Mouse (Mus musculus) liver, embryonic 12.5 days (tissue): ENCODE data around the gene Kcnj9. TPM values are rescaled to one million over a fixed set of nuclear protein-coding genes. Genes with fewer than 3 reads are reported as not detected.

Experiments used
- ATAC-seq: fragments of 200-750 bp; cut with Nextera tagmentation; 2 replicates; pipeline ENCODE4 v1.8.0; 2017; ENCODE audit warnings: moderate number of reproducible peaks, mild to moderate bottlenecking, moderate library complexity
- H3K27ac ChIP-seq: fragments of 300-500 bp; sonication (generic); 2 replicates; pipeline ENCODE4 v1.5.1; 2016; ENCODE audit warnings: mild to moderate bottlenecking
- H3K27me3 ChIP-seq: fragments of 300-500 bp; sonication (generic); replicated peaks from 2 replicates; pipeline ENCODE4 v1.6.1; 2016; ENCODE audit warnings: mild to moderate bottlenecking, moderate library complexity
- H3K36me3 ChIP-seq: fragments of 300-500 bp; sonication (generic); 2 replicates; pipeline ENCODE4 v1.6.1; 2016; ENCODE audit warnings: mild to moderate bottlenecking, moderate library complexity
- H3K4me1 ChIP-seq: fragments of 300-500 bp; sonication (generic); 2 replicates; pipeline ENCODE4 v1.6.1; 2016
- H3K4me2 ChIP-seq: fragments of 300-500 bp; sonication (generic); 2 replicates; pipeline ENCODE4 v1.6.1; 2016; ENCODE audit warnings: mild to moderate bottlenecking, moderate library complexity
- H3K4me3 ChIP-seq: fragments of 300-500 bp; sonication (generic); 2 replicates; pipeline ENCODE4 v1.5.1; 2016; ENCODE audit warnings: mild to moderate bottlenecking, moderate library complexity
- H3K9ac ChIP-seq: fragments of 300-500 bp; sonication (generic); 2 replicates; pipeline ENCODE4 v1.6.1; 2016; ENCODE audit warnings: mild to moderate bottlenecking, moderate library complexity
- H3K9me3 ChIP-seq: fragments of 300-500 bp; sonication (generic); replicated peaks from 2 replicates; pipeline ENCODE4 v1.6.1; 2016; ENCODE audit warnings: mild to moderate bottlenecking, moderate library complexity
- WGBS: fragments of 180-500 bp; shearing (Covaris S2); methylation state at CpG from one replicate; pipeline ENCODE4 v1.1.7; 2016; ENCODE audit not compliant: insufficient replicate concordance; 5-methylcytosine and 5-hydroxymethylcytosine counted together
- polyA plus RNA-seq: library from polyadenylated mRNA; unstranded; fragments of >200 nt; fragmentation: Nextera tagmentation; extraction: Ambion mirVana; gene quantifications from 2 replicates; pipeline ENCODE4 v1.2.1, GENCODE M21; 2016

Gene Kcnj9
- polyA plus RNA-seq, 1 experiment from 2014 or later: not detected

DNA sequence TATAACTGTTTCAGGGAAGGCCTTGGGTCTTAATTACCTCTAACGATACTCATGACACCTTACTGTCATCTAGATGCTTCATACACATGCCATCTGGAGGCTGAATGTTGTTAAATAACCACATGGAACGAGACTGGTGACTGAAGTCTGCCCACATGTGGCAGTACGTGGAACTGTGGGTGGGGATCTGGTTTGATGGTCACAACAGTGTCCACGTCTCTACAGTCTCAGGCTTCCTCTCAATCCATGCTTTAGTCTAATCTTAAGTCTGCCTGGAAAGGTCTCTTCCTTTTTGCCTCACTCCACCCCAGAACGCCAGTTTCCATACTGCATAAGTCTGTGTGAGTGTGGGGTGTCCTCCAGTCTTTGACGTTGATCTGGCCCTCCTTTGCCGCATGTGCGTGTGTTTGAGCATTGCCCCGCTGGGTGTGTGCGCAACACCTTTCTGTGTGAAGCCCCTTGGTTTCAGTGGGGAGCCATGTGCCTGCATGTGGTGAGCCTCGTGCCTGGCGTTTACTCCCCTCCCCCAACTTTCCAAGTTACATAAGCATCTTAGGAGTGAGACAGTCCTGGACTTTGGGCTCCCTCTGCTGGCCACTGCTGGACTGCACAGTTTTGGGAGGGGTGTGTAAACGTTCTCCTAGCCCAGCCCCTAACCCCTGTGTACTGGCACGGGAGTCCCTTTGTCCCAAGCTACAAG is 19.3 kb downstream of the Kcnj9 start:
- H3K36me3 ChIP-seq: no peaks in the 10 kb centered on the region
- H3K9me3 ChIP-seq: no peaks in the 10 kb centered on the region
- 0 out of 2 replicates have a peak, but pooled peaks cover 16% of the 10 kb centered on the region for H3K27me3 ChIP-seq
- WGBS: 1% methylated on average over 14 of the region's 14 CpGs
- H3K27ac ChIP-seq: peak overlapping the region; percentile 88; the same call in 1 of the 2 replicates
- peak overlapping the region; percentile 41 for H3K4me3 ChIP-seq
- H3K4me2 ChIP-seq: peak overlapping the region; percentile 75
- ATAC-seq: peak; percentile 58
- peaks cover 71% of the 10 kb centered on the region for H3K4me1 ChIP-seq
- H3K9ac ChIP-seq: peak overlapping the region; percentile 65

- Histone ChIP-seq H3K36me3 (no peaks in the 10 kb centered on the region), H3K27ac (peak overlapping the region; percentile 40; the same call in 1 of the 2 replicates), H3K4me2 (no peak overlapping the region), H3K4me1 (peaks cover 80% of the 10 kb centered on the region), H3K27me3 (peaks cover 22% of the 10 kb centered on the region), H3K9me3 (no peaks in the 10 kb centered on the region), H3K9ac (no peak overlapping the region), H3K4me3 (no peak overlapping the region)
- 63% methylated on average over 1 of the region's 1 CpGs for WGBS
- ATAC-seq: no peak
These were observed 20.7 kb downstream of the Kcnj9 start for GRCm38 (mm10) chr1:172308409-172308808.

GRCm38 (mm10) chr1:172307936-172308335 is 21.2 kb downstream of the Kcnj9 start:
- WGBS: 66% methylated on average over 10 of the region's 10 CpGs
- peak overlapping the region; percentile 40; the same call in 1 of the 2 replicates for H3K27ac ChIP-seq
- no peaks in the 10 kb centered on the region for H3K36me3 ChIP-seq
- H3K9ac ChIP-seq: no peak overlapping the region
- no peak overlapping the region for H3K4me3 ChIP-seq
- ATAC-seq: no peak
- H3K9me3 ChIP-seq: no peaks in the 10 kb centered on the region
- peaks cover 27% of the 10 kb centered on the region for H3K27me3 ChIP-seq
- H3K4me2 ChIP-seq: no peak overlapping the region
- peaks cover 80% of the 10 kb centered on the region for H3K4me1 ChIP-seq

- peaks cover 37% of the 10 kb centered on the region for H3K27me3 ChIP-seq
- H3K4me1 ChIP-seq: peaks cover 81% of the 10 kb centered on the region
- H3K36me3 ChIP-seq: no peaks in the 10 kb centered on the region
- no peak overlapping the region for H3K4me3 ChIP-seq
- ATAC-seq: no peak
- no peak overlapping the region for H3K9ac ChIP-seq
- no peaks in the 10 kb centered on the region for H3K9me3 ChIP-seq
- no peak overlapping the region for H3K4me2 ChIP-seq
- 67% methylated on average over 6 of the region's 6 CpGs for WGBS
- H3K27ac ChIP-seq: no peak overlapping the region
These were observed 22.2 kb downstream of the Kcnj9 start for GRCm38 (mm10) chr1:172306885-172307284.

DNA sequence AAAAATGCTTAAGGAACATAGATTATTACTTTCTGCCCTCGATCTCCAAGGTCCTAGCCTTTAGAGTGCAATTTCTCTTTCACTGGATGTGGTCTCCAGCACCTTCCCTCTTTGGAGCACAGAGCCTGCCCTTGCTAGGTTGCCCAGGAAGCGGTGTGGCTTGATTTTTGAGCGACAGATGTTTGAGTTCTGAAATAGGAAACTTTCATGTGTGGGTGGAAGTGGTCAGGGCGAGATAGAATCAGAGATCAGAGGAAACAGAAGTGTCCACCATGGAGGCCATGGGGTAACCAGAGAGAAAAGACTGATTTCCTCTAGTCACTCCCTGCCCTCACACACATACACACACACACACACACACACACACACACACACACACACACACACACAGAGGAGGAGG is 22.9 kb downstream of the Kcnj9 start:
- Histone ChIP-seq H3K4me3 (no peak overlapping the region), H3K27me3 (peaks cover 44% of the 10 kb centered on the region), H3K27ac (no peak overlapping the region), H3K9me3 (no peaks in the 10 kb centered on the region), H3K9ac (no peak overlapping the region), H3K36me3 (no peaks in the 10 kb centered on the region), H3K4me1 (peaks cover 74% of the 10 kb centered on the region), H3K4me2 (no peak overlapping the region)
- 20% methylated on average over 4 of the region's 4 CpGs for WGBS
- no peak for ATAC-seq

- no peak overlapping the region for H3K4me2 ChIP-seq
- WGBS: 41% methylated on average over 3 of the region's 3 CpGs
These were observed 23.5 kb downstream of the Kcnj9 start for GRCm38 (mm10) chr1:172305635-172306034.

GRCm38 (mm10) chr1:172305153-172305552 is 24.0 kb downstream of the Kcnj9 start:
- Histone ChIP-seq H3K4me1 (peaks cover 64% of the 10 kb centered on the region), H3K4me2 (no peak overlapping the region), H3K4me3 (no peak overlapping the region), H3K27ac (no peak overlapping the region), H3K27me3 (peaks cover 54% of the 10 kb centered on the region), H3K9ac (no peak overlapping the region), H3K36me3 (no peaks in the 10 kb centered on the region), H3K9me3 (no peaks in the 10 kb centered on the region)
- no peak for ATAC-seq
- WGBS: 41% methylated on average over 2 of the region's 2 CpGs

More at GRCm38 (mm10) chr1:172305635-172306034, 23.5 kb downstream of the Kcnj9 start:
- no peak overlapping the region for H3K4me3 ChIP-seq
- H3K27ac ChIP-seq: no peak overlapping the region
- H3K9ac ChIP-seq: no peak overlapping the region
- H3K36me3 ChIP-seq: no peaks in the 10 kb centered on the region
- H3K9me3 ChIP-seq: no peaks in the 10 kb centered on the region
- peaks cover 69% of the 10 kb centered on the region for H3K4me1 ChIP-seq
- ATAC-seq: no peak
- H3K27me3 ChIP-seq: peaks cover 50% of the 10 kb centered on the region

DNA sequence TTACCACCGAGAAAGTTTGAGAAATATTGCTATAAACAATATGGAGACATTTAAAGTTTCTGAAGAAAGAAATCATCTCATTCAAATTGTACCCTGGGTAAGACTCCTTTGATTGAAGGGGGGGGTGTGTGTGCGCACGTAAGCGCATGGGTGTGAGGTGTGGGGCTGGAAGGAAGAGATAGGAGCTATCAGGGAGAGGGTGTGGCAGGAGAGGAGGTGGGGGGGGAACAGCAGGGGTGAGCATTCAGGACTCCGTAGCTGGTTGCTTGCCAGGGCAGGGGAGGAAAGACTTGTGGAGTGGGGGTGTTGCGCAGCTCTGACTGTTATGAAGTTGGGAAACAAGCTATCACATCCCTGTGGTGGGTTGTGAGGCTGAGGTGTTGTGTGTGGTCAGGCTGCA is 24.7 kb downstream of the Kcnj9 start:
- Histone ChIP-seq H3K9me3 (no peaks in the 10 kb centered on the region), H3K4me1 (peaks cover 57% of the 10 kb centered on the region), H3K4me3 (no peak overlapping the region), H3K9ac (no peak overlapping the region), H3K36me3 (no peaks in the 10 kb centered on the region), H3K27me3 (peaks cover 62% of the 10 kb centered on the region), H3K4me2 (peak overlapping the region; percentile 47), H3K27ac (no peak overlapping the region)
- 16% methylated on average over 6 of the region's 6 CpGs for WGBS
- peak; percentile 82 for ATAC-seq

DNA sequence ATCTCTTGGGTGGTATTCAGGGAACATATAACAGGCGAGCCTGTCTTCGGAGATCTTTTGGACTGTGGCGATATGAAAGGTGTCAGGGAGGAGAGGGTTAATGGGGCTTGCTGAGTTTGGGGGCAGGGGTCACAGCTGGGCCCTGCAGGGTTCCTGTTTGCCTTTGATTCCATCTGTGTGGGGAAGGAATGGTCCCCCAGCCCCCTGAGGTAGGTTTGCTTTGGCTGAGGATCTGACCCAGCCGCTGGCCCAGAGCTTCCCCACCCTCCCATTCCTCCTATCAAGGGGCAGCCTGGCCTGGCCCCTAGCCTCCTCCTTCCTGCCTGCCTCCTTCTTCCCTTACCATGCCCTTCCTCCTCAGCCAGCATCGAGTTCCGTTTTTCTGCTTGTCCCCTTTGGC is 26.3 kb downstream of the Kcnj9 start:
- 21% methylated on average over 6 of the region's 6 CpGs for WGBS
- Histone ChIP-seq H3K9ac (no peak overlapping the region), H3K4me1 (peaks cover 53% of the 10 kb centered on the region), H3K27ac (no peak overlapping the region), H3K4me2 (no peak overlapping the region), H3K36me3 (no peaks in the 10 kb centered on the region), H3K9me3 (no peaks in the 10 kb centered on the region), H3K4me3 (no peak overlapping the region), H3K27me3 (peaks cover 72% of the 10 kb centered on the region)
- ATAC-seq: no peak

DNA sequence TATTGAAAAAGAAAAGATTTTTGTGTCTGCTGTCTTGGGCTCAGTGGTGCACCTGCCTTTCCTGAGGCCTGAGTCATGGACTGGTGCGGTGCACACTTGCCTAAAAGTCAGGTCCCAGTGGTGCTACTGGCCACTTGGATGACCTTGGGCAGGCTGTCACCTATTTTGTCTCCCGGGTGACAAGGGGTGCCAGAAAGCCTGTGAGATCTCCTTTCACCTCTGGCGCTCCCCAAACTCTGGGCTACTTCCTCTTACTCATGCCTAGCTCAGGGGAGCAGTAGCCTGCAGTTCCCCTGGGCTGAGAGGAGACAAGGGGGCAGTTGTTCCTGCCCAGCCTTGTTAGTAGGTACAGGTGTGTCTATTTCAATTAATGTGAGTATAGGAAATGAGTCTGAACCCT is 26.8 kb downstream of the Kcnj9 start:
- WGBS: 45% methylated on average over 3 of the region's 3 CpGs
- H3K36me3 ChIP-seq: no peaks in the 10 kb centered on the region
- no peak overlapping the region for H3K9ac ChIP-seq
- no peak overlapping the region for H3K27ac ChIP-seq
- peaks cover 75% of the 10 kb centered on the region for H3K27me3 ChIP-seq
- peaks cover 49% of the 10 kb centered on the region for H3K4me1 ChIP-seq
- H3K9me3 ChIP-seq: no peaks in the 10 kb centered on the region
- no peak for ATAC-seq
- H3K4me3 ChIP-seq: no peak overlapping the region
- H3K4me2 ChIP-seq: no peak overlapping the region

- Histone ChIP-seq H3K4me1 (peaks cover 46% of the 10 kb centered on the region), H3K9me3 (no peaks in the 10 kb centered on the region), H3K27ac (no peak overlapping the region), H3K4me3 (no peak overlapping the region), H3K9ac (no peak overlapping the region), H3K4me2 (no peak overlapping the region), H3K27me3 (peaks cover 86% of the 10 kb centered on the region), H3K36me3 (no peaks in the 10 kb centered on the region)
- ATAC-seq: no peak
- WGBS: 68% methylated on average over 12 of the region's 12 CpGs
These were observed 27.9 kb downstream of the Kcnj9 start for GRCm38 (mm10) chr1:172301180-172301579.

- no peak overlapping the region for H3K9ac ChIP-seq
- 55% methylated on average over 5 of the region's 5 CpGs for WGBS
- no peaks in the 10 kb centered on the region for H3K36me3 ChIP-seq
- no peak for ATAC-seq
- no peaks in the 10 kb centered on the region for H3K9me3 ChIP-seq
- H3K4me3 ChIP-seq: no peak overlapping the region
- no peak overlapping the region for H3K27ac ChIP-seq
- peaks cover 37% of the 10 kb centered on the region for H3K4me1 ChIP-seq
- no peak overlapping the region for H3K4me2 ChIP-seq
- peaks cover 86% of the 10 kb centered on the region for H3K27me3 ChIP-seq
These were observed 28.9 kb downstream of the Kcnj9 start for GRCm38 (mm10) chr1:172300247-172300646.

GRCm38 (mm10) chr1:172299528-172299927 is 29.6 kb downstream of the Kcnj9 start:
- 55% methylated on average over 7 of the region's 7 CpGs for WGBS
- no peak for ATAC-seq
- H3K9me3 ChIP-seq: no peaks in the 10 kb centered on the region
- no peak overlapping the region for H3K27ac ChIP-seq
- no peak overlapping the region for H3K4me3 ChIP-seq
- peaks cover 29% of the 10 kb centered on the region for H3K4me1 ChIP-seq
- no peaks in the 10 kb centered on the region for H3K36me3 ChIP-seq
- H3K4me2 ChIP-seq: no peak overlapping the region
- H3K9ac ChIP-seq: no peak overlapping the region
- peaks cover 93% of the 10 kb centered on the region for H3K27me3 ChIP-seq
